Mouse (Mus musculus): ENCODE measurements around the gene Safb.

DNA sequence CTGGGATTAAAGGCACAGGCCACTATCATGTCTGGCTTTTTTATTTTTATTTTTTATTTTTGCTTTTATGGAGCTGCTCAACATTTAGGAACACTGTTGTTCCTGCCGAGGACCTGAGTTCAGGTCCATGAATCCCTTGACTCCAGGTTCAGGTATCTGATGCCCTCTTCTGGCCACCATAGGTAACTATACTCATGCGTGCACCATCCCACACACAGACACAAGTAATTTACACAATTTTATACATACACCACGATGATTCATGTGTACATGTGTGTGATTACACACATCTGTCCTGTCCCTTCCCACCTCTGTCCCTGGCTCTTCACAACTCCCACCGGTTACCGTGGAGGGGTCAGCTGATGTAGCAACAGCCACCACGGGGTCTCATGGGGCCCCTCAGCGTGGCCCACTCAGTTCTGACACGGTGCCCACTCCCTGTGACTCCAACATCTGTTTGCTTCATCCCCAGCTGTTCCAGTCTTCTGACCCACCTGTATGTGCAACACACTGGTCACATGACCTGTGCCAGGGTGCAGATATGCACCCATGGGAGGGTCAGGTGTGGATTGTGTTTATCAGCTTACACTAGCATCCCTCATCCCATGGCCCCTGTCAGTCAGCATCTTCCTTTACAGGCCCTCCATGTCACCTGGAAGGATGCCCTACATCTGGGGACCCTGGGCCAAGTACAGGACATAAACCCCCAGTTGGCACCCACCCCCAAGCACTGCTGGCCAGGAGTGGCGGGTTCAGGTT is 36.6 kb upstream of the Safb start:
- no peak for TF ChIP-seq CTCF (IDR thresholded peaks at IDR 0.05; ENCODE audit: low read depth, low read length)
- TF ChIP-seq POLR2A (IDR thresholded peaks at IDR 0.05; ENCODE audit: extremely low read depth, insufficient read depth, low read length), result no peak

Data from liver, adult 2 months (tissue).